Mouse (Mus musculus): ENCODE data around the gene Adarb2.

DNA sequence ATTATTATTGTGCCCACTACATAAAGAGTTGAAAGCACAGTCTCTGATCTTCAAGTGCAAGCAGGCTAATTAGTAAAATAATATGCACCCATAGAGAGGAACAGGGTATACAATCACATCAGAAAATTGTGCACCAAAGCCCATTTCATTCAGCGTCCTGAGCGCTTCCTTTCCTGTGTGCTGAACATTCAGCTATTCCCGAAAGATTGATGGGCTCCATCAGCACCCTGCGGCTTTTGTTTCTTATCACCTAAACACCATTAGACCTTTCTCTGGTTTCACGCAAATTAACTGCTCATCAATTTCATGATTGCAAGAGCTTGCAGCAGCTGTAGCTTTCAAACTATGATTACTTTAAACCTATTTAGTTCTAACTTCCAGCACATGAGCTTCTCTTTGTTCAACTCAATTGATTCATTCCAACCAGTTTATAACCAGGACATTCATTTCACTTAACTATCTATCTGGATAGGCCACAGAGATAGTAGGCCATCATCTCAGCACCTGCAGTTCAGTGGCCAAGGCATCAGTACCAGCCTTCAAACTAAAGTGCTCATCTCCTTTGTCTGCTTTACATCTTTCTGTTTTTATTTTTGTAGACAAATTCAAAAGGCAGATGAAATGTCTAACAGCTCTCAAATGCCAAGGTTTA is 45.5 kb downstream of the Adarb2 start:
- TF ChIP-seq POLR2A (IDR thresholded peaks at IDR 0.05; ENCODE audit: borderline replicate concordance, extremely low read depth, low read depth, low read length), result no peak
- no peak for TF ChIP-seq CTCF (IDR thresholded peaks at IDR 0.05; ENCODE audit: insufficient read depth, low read length)
